Mouse (Mus musculus) adrenal gland, adult 18-20 months (tissue): ENCODE results near the gene Sfta2. TPM values are rescaled to one million over a fixed set of nuclear protein-coding genes. Genes with fewer than 3 reads are reported as not detected.

ENCODE experiments used
- DNase-seq, 2 experiments: peaks; one replicate each; pipeline ENCODE4 v3.0.0; 2021 to 2022; ENCODE audit warnings: low spot score in 2 of 2
- total RNA-seq, 2 experiments: library from RNA; stranded (reverse); gene quantifications; 1 replicate in 1 of 2; 2 replicates in 1 of 2; pipeline ENCODE4 v1.2.3; 2021

Gene Sfta2
- total RNA-seq, 2 experiments from 2014 or later, result not detected

- DNase-seq, result no peak
Measured at GRCm38 (mm10) chr17:35671846-35672245, 70.5 kb downstream of the Sfta2 start.

DNA sequence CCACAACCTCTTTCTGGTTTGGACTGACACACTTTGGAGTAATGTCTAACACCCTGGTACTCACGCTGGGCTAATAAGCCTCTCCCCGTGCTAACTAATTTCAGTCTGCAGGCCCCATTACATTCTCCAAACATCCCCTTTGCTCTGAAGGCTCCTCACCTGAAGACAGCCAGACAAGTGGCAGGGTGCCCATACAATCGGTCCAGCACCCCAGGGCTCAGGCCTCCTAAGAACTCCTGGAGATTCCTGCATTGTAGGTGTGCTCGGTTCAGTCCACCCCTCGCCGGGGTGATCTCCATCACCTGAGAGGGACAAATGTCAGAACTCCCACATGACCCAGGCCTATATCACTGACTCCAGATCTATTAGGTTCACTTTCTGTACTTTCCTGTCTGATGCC, 71.2 kb downstream of the Sfta2 start:
- DNase-seq, result no peak

- peak; percentile 66 to 72 for DNase-seq
Measured at GRCm38 (mm10) chr17:35673416-35674035, 72.2 kb downstream of the Sfta2 start, which contains the start of gene Gtf2h4. Gene Gtf2h4 (minus strand): TSS chr17:35673739.

DNA sequence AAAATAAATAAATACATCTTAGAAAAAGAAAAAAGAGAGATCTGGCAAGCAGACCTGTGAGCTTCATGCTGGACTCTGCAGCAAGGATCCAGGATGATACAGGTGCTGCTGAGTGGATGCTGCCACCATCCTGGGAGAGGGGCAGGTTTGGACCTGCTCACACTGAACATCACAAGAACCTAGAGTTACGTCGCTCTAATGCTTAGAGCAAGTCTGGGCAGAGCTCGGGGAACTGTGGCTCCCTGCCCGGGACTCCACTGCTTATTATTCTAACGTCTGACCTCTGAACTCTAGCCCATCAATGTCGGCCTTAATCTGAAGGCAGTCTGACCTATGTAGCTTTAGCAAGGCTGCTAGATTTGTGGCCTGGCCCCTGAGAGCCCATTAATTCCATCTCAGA, 79.2 kb downstream of the Sfta2 start:
- DNase-seq, result no peak

DNA sequence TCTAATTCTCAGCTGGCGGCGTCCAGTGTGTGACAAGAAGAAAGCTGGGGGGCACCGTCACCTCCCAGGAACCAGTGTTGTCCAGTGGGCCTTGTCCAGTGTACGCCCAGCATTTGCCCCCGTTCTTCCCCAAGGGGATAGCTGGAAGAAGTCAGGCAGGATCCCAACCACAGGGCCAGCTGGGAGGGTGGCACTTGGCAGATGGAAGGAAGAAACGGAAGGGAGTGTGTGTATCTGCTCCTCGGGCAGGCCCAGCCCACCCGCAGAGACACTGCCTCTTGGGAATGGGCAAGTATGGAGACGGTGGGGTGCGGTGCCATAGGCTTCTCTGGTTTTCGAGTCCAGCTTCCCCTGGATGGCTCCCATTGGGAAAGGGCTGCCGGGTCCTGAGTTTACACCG, 80.6 kb downstream of the Sfta2 start:
- DNase-seq, result no peak

DNA sequence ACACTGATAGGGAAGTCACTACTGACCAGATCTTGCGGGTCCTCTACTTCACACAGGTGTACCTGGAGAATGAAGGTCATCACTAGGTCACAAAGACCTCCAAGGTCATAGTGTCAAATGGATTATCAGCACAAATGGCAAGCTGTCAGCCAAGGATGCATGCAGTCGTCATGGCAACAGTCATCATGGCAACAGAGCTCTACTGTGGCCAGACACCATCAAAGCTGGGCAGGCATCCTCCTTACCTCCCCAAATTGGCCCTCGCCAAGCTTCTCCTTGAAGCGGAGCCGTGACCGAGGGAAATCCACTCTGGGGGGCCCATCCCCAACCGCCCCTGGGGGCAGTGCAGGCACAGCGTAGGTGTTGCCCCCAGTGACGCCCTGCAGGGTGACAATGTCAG, 83.7 kb downstream of the Sfta2 start:
- no peak for DNase-seq

DNA sequence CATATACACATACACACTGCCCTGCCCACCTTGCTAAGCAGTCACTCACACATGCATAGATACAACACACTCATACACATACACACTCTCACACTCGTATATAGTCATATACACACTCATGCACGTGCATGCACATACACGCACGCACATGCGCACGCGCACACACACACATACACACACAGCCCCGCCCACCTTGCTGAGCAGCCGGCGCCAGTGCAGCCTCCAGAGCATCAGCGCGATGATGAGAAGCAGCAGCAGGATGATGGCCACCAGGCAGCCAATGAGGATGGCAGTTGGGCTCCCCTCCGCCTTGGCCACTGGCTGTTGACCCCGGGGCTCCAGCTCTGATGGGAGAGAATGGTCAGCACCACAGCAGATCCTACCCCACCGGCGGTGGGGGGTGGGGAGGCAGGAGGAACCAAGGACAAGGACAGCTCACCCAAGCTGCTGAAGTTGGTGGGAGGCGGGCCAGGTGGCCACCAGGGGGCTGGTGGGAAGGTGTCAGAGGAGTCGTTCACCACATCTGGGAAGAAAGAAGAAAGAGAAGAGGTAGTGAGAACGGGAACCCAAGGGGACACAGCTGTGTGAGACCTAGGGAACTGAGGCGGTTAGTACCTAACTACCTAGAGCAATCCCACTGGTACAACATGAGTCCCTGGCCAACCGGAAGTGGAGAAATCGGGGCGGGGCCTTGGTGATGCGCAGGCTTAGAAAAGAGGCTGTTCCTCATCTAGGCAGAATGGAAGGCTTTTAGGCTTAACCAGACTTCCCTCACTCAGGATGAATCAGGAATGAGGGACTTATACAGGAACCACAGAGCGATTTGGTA, 87.2 kb downstream of the Sfta2 start:
- DNase-seq, result no peak

DNA sequence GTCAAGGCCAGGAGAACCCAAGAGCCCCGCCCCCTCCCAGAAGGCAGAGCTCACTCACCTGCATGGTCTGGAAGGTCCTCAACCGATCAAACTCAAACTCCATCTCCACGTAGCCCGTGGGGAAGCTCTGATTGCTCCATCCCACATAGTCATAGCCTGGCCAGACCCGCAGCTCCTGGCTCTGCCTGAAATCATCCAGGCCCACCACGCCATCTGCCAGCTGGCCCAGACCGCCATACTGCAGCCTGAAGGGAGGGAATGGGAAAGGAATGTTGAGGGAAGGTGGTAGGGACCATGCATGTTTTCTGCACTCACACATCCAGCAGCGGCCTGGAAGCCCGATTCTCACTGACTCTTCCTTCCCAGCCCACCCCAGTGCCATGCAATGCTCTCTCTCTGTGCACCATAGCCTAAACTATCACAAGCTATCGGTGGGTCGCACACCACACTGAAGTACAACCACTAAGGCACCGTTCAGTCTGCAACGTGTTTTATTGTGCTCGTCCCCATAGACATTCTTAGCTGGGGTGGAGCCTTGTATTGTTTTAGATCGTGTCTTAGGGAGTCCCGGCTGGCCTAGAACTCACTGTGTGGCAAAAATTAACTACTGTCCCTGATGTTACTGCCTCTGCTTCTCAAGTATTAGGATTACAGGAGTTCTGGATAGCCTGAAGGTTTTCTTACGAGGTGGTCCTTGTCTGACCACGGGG, 88.7 kb downstream of the Sfta2 start:
- DNase-seq, result no peak

DNA sequence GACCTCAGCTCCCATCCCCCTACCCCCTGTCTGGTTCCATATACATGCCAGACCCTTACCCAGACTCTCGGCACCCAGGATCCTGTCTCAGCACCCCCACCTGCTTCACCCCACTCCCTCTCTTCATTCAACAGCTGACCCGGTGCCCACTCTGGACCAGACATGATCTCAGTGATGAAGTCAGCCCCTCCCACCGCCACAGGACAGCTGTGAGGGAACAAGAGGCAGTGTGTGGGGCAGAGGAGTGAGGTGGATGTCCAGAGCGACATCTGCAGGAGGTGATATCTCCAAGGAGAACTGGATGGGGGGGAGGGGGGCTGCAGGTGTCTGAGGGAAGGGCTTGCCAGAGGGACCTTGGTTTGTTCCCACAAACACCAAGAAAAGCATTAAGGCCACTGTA, 90.5 kb downstream of the Sfta2 start:
- DNase-seq, result no peak

DNA sequence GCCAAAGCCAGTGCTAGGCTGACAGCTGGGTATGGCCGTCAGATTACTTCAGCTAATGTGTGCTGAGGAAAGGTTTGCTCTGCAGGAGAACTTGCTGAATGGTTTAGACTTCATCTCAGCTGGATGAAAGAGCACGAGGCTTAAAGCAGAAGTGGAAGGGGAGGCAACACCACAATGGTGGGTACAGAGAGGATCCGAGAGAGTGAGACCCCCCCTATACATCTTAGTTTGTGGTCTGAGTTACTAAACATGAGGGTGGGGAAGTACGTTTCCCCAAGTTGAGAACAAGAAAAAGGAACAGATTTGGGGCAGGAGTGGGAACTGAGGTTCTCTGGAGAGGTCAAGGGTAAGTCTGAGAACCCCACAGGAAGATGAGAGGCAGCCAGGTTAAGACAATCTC, 91.0 kb downstream of the Sfta2 start:
- DNase-seq, result no peak

DNA sequence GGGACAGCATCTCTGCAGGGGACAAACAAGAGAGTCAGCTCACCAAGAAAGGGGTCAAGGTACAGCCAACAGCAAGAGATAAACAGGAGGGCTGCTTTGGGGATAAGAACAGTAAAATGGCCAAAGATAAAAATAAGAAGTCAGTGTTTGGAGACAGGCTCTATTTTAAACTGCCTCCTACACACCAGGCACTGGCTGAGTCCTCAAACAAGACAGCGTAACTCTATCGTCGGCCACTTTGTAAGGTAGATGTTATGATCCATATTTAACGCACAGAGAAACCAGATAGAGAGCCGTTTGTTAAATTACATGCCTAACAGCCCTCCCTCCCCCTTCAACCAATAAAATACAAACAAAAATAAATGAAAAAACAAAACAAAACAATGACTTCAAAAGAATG, 92.6 kb downstream of the Sfta2 start:
- no peak for DNase-seq

DNA sequence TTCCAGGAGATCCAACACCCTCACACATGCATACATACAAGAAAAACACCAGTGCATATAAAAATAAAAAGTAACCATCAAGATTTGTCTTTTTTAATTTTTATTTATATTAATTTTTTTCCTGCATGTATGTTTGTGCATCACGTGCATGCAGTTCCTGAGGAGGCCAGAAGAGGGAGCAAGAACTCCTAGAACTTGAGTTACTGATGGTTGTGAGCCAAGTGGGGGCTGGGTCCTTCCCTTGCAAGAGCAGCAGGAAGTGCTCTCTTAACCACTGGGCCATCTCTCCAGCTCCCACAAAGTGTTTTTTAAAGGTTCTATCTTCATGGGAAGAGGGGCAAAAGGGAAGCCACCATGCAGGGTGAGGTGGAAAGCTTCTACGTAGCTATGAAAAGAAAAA, 93.9 kb downstream of the Sfta2 start:
- DNase-seq, result no peak

- DNase-seq, result no peak
Measured at GRCm38 (mm10) chr17:35696691-35697090, 95.3 kb downstream of the Sfta2 start.

- DNase-seq, result no peak
Measured at GRCm38 (mm10) chr17:35697429-35697758, 96.0 kb downstream of the Sfta2 start.

- DNase-seq, result peak in 1 of 2 experiments; percentile 28
Measured at GRCm38 (mm10) chr17:35697759-35698500, 96.6 kb downstream of the Sfta2 start.

- no peak for DNase-seq
Measured at GRCm38 (mm10) chr17:35698501-35698883, 97.1 kb downstream of the Sfta2 start.

- peak; percentile 64 to 67 for DNase-seq
Measured at GRCm38 (mm10) chr17:35699919-35700318, 98.6 kb downstream of the Sfta2 start.
